Mouse (Mus musculus): Measurements from ENCODE around the gene Fndc11. TPM values are rescaled to one million over a fixed set of nuclear protein-coding genes. Genes with fewer than 3 reads are reported as not detected.
"Not testable (repeated sequence)": the region's sequence is repeated elsewhere in the genome, so short reads cannot be mapped to it uniquely, and the experiment has no call there.

Fndc11 gene
- not detected for total RNA-seq (2022)

GRCm38 (mm10) chr2:181219538-181220216 is at the start of gene Fndc11:
Gene Fndc11 (plus strand): TSS chr2:181220013.
- peak in 1 of 2 experiments; percentile 53 for DNase-seq (ENCODE audit: low spot score in 2 of 2)

GRCm38 (mm10) chr2:181174646-181175045 is 45.2 kb upstream of the Fndc11 start:
- DNase-seq (ENCODE audit: low spot score in 2 of 2), result no peak

DNA sequence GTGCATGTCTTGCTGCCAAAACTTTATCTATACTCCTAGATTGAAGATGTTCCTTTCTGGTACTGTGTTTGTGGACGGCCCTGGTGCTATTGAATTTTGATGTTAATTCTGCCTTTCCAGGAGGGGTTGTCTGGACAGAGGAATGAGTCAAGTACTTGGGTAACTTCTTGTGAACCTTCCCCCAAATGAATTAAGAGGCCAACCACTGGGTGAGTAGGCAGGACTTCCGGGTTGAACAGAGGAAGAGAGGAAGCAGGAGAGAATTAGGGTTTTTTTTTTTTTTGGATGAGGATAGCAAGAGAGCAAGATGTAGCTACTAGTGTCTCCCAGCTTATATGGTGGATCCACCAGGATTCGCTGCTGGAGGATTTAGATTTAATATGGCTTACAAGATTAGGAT is 41.8 kb upstream of the Fndc11 start:
- DNase-seq (ENCODE audit: low spot score in 2 of 2), result no peak

GRCm38 (mm10) chr2:181178471-181178870 is 41.3 kb upstream of the Fndc11 start:
- DNase-seq (ENCODE audit: low spot score in 2 of 2), result no peak

- DNase-seq (ENCODE audit: low spot score in 2 of 2), result no peak
Observed at GRCm38 (mm10) chr2:181180898-181181297, 38.9 kb upstream of the Fndc11 start.

- peak; percentile 78 to 80 for DNase-seq (ENCODE audit: low spot score in 2 of 2)
Observed at GRCm38 (mm10) chr2:181186635-181187034, 33.2 kb upstream of the Fndc11 start.

DNA sequence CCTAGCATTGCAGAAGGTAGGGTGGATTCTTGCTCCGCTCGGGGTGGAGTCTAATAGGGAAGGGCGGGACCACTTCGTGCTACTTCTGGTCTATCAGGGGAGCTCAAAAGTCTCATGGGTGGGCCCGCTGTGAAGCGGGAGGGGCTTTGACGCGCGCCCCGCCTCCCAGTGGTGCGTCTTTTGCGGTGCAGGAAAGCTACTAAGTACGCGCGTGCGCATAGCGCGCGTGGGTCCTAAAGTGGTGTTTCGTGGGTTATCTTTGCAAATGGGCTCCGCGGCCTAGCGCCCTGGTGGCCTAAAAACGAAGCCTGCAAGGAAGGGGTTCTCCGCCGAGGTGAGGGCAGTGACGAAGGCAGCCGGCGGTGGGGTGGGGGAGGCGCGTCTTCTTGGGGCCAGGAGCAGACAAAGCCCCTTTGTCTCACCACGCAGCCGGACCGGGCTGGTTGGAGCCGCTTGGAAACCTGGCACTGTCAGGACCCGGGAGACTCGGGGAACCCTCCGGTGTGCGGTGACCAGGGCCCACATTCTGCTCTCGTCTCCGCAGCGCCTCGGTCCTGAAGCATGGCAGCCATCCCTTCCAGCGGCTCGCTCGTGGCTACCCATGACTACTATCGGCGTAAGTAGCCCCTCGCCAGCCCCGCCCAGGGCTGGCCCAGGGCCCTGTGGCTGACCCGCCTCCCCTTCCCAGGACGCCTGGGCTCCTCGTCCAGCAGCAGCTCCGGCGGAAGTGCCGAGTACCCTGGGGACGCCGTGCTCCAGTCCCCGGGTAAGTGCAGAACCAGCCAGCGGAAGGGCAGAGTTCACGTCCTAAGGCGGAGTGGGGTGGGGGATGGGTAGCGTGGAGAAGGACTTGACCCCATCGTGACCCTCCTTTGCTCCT is 32.5 kb upstream of the Fndc11 start, which contains the start of gene Ppdpf:
Gene Ppdpf, plus strand, starts transcription at position 127 of the 880 bp plus-strand sequence.
- peak; percentile 88 to 93 for DNase-seq (ENCODE audit: low spot score in 2 of 2)

- no peak for DNase-seq (ENCODE audit: low spot score in 2 of 2)
Observed at GRCm38 (mm10) chr2:181188681-181189080, 31.1 kb upstream of the Fndc11 start.

- no peak for DNase-seq (ENCODE audit: low spot score in 2 of 2)
Observed at GRCm38 (mm10) chr2:181189321-181189720, 30.5 kb upstream of the Fndc11 start.

DNA sequence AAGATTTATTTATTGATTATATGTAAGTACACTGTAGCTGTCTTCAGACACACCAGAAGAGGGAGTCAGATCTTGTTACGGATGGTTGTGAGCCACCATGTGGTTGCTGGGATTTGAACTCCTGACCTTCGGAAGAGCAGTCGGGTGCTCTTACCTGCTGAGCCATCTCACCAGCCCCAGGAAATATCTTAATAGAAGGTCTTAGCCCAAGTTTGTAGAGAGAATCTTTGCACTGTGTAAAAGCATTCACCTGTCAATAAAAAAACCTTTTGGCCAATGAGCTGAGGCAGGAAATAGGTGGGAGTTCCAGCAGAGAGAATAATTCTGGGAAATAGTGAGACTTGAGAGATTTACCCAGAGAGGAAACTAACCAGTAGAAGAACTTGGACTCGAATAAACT is 28.4 kb upstream of the Fndc11 start:
- DNase-seq (ENCODE audit: low spot score in 2 of 2), result not testable (repeated sequence)

GRCm38 (mm10) chr2:181191936-181192335 is 27.9 kb upstream of the Fndc11 start:
- no peak for DNase-seq (ENCODE audit: low spot score in 2 of 2)

DNA sequence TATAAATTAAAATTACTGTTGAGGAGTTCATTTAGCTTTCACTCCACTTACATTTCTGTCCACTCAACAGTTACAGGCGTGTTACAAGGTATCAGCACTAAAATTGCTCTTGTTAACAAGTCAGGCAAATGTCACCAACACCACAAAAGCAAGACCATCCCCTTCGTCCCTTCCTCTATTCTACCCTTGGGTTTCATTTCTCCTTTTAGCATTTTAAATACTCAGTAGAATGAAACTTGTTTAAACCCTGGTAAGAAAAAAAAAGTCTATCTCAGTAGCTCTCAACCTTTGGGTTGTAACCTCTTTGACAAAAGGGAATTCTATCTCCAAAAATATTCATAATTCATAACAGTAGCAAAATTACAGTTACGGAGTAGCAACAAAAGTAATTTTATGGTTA is 26.8 kb upstream of the Fndc11 start:
- no peak for DNase-seq (ENCODE audit: low spot score in 2 of 2)

- DNase-seq (ENCODE audit: low spot score in 2 of 2), result no peak
Observed at GRCm38 (mm10) chr2:181196628-181197300, 23.0 kb upstream of the Fndc11 start.

DNA sequence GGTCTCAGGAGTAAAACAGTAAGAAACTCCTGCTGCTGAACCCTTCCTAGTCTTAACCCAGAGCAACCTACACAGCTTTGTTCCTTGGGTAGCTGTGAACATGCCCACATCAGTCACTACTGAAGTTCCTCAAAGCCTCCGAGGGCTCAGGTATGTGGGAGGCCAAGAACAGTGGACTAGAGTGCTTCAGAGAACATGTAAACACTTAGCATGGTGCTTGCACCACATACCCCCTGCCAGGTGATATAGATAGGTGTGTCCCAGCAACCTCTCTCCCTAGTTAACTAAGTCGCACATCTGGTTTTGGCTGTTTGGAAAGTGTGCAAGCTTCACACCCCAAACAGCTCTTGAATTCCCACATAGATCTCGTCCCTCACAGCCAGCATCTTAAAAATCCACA is 18.2 kb upstream of the Fndc11 start:
- no peak for DNase-seq (ENCODE audit: low spot score in 2 of 2)

- DNase-seq (ENCODE audit: low spot score in 2 of 2), result no peak
Observed at GRCm38 (mm10) chr2:181202422-181202821, 17.4 kb upstream of the Fndc11 start, which contains the start of gene Ptk6. Gene Ptk6 (minus strand): TSS chr2:181202789.

DNA sequence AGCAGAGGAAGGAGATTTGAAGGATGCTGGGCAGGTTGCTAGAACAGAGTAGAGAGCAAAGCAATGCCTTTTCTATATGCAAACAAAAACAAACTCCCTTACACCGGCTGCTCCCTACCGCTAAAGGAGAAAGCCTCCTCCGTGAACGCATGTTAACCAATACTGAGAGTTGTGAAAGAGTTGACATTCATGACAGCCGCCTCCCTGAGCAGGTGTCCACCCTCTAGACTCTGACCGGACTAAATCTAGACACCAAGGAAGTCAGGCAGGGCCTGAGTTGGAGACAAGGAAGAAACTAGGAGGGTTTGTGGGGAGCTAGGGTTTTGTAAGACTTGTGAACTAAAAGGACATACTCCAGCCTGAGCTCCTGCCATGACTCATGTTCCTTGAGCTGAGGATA is 16.9 kb upstream of the Fndc11 start:
- no peak for DNase-seq (ENCODE audit: low spot score in 2 of 2)

GRCm38 (mm10) chr2:181205678-181206077 is 14.1 kb upstream of the Fndc11 start:
- no peak for DNase-seq (ENCODE audit: low spot score in 2 of 2)

GRCm38 (mm10) chr2:181206118-181206517 is 13.7 kb upstream of the Fndc11 start:
- no peak for DNase-seq (ENCODE audit: low spot score in 2 of 2)

- DNase-seq (ENCODE audit: low spot score in 2 of 2), result no peak
Observed at GRCm38 (mm10) chr2:181212389-181213020, 7.3 kb upstream of the Fndc11 start.

DNA sequence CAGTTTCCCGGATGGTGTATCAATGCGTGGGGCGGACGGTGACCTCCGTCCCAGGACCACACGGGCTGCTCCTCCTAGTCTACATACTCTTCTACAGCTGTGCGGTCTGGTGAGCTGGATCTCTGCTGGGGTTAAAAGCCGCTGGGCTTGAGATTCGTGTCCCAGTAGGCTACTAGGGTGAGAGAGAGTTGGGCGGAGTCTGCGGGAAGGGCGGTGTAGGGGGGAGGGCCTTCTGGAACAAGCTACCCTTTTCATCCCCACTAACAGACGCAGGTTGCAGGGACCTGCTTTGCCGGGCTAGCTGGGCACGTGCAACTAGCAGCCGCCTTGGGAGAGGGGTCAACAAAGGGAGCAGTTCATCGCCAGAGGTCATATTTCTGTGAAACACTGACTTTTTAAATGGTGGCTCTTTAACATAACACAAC is 6.8 kb upstream of the Fndc11 start, which contains the start of gene Srms:
Gene Srms, minus strand, starts transcription at position 165 of the 425 bp plus-strand sequence.
- no peak for DNase-seq (ENCODE audit: low spot score in 2 of 2)

GRCm38 (mm10) chr2:181216037-181216436 is 3.8 kb upstream of the Fndc11 start:
- DNase-seq (ENCODE audit: low spot score in 2 of 2), result no peak
